Mouse (Mus musculus): Measurements from ENCODE around the gene Kifc3.
"Not testable (repeated sequence)": the region's sequence is repeated elsewhere in the genome, so short reads cannot be mapped to it uniquely, and the experiment has no call there.

The Kifc3 gene

GRCm38 (mm10) chr8:95201491-95201890, 1.1 kb downstream of the Kifc3 start:
- no peak for DNase-seq

- DNase-seq, result no peak
Observed at GRCm38 (mm10) chr8:95200001-95200405, 2.6 kb downstream of the Kifc3 start.

- DNase-seq, result no peak
Observed at GRCm38 (mm10) chr8:95195728-95196127, 6.9 kb downstream of the Kifc3 start.

- no peak for DNase-seq
Observed at GRCm38 (mm10) chr8:95191497-95192175, 11.0 kb downstream of the Kifc3 start.

- DNase-seq, result no peak
Observed at GRCm38 (mm10) chr8:95187579-95187978, 15.0 kb downstream of the Kifc3 start.

- no peak for DNase-seq
Observed at GRCm38 (mm10) chr8:95185891-95186513, 16.6 kb downstream of the Kifc3 start.

GRCm38 (mm10) chr8:95185104-95185503, 17.5 kb downstream of the Kifc3 start:
- no peak for DNase-seq

- DNase-seq, result no peak
Observed at GRCm38 (mm10) chr8:95184171-95184570, 18.4 kb downstream of the Kifc3 start.

GRCm38 (mm10) chr8:95181850-95182249, 20.8 kb downstream of the Kifc3 start:
- no peak for DNase-seq

GRCm38 (mm10) chr8:95178191-95178590, 24.4 kb downstream of the Kifc3 start:
- no peak for DNase-seq

GRCm38 (mm10) chr8:95176985-95177384, 25.6 kb downstream of the Kifc3 start:
- no peak for DNase-seq

GRCm38 (mm10) chr8:95175808-95176207, 26.8 kb downstream of the Kifc3 start:
- DNase-seq, result no peak

GRCm38 (mm10) chr8:95175306-95175705, 27.3 kb downstream of the Kifc3 start:
- DNase-seq, result no peak

- DNase-seq, result no peak
Observed at GRCm38 (mm10) chr8:95172433-95172832, 30.2 kb downstream of the Kifc3 start.

GRCm38 (mm10) chr8:95167726-95168125, 34.9 kb downstream of the Kifc3 start:
- DNase-seq, result no peak

- no peak for DNase-seq
Observed at GRCm38 (mm10) chr8:95166400-95166799, 36.2 kb downstream of the Kifc3 start.

GRCm38 (mm10) chr8:95165923-95166322, 36.7 kb downstream of the Kifc3 start:
- DNase-seq, result peak in 1 of 2 experiments; percentile 34

- DNase-seq, result no peak
Observed at GRCm38 (mm10) chr8:95164469-95164868, 38.1 kb downstream of the Kifc3 start.

GRCm38 (mm10) chr8:95163969-95164368, 38.6 kb downstream of the Kifc3 start:
- DNase-seq, result not testable (repeated sequence)

GRCm38 (mm10) chr8:95162785-95163184, 39.8 kb downstream of the Kifc3 start:
- no peak for DNase-seq

- DNase-seq, result no peak
Observed at GRCm38 (mm10) chr8:95159344-95159743, 43.3 kb downstream of the Kifc3 start.

- no peak for DNase-seq
Observed at GRCm38 (mm10) chr8:95158654-95159053, 44.0 kb downstream of the Kifc3 start.

- DNase-seq, result no peak
Observed at GRCm38 (mm10) chr8:95157145-95157544, 45.5 kb downstream of the Kifc3 start.

- DNase-seq, result no peak
Observed at GRCm38 (mm10) chr8:95156108-95156507, 46.5 kb downstream of the Kifc3 start.

- no peak for DNase-seq
Observed at GRCm38 (mm10) chr8:95155361-95155760, 47.3 kb downstream of the Kifc3 start.
